Mouse (Mus musculus): ENCODE data around the gene Slit1. TPM values are rescaled to one million over a fixed set of nuclear protein-coding genes. Genes with fewer than 3 reads are reported as not detected.

The Slit1 gene
- polyA plus RNA-seq, 1 experiment from 2014 or later, result 1.00 TPM

- Histone ChIP-seq H3K9ac (replicated peaks; ENCODE audit: low read depth, low read length) (no peak overlapping the region), H3K9me3 (ENCODE audit: control insufficient read depth, low read depth, low read length) (no peaks in the 10 kb centered on the region), H3K4me1 (ENCODE audit: control insufficient read depth, insufficient read depth, low read length) (no peaks in the 10 kb centered on the region), H3K27ac (ENCODE audit: low read length) (no peak overlapping the region), H3K27me3 (ENCODE audit: control insufficient read depth, insufficient read depth, low read length) (no peaks in the 10 kb centered on the region), H3K36me3 (ENCODE audit: control insufficient read depth, insufficient read depth, low read length) (no peaks in the 10 kb centered on the region), H3K4me3 (ENCODE audit: low read depth, low read length) (no peak overlapping the region), H3K4me2 (replicated peaks; ENCODE audit: low read depth, low read length) (no peak overlapping the region)
- ATAC-seq (ENCODE audit: insufficient number of reproducible peaks, insufficient read depth, low FRiP score, low read depth), result no peak
- 76% methylated on average over 6 of the region's 6 CpGs for WGBS
These were observed 40.8 kb downstream of the Slit1 start for GRCm38 (mm10) chr19:41702638-41703037.

- Histone ChIP-seq H3K4me2 (replicated peaks; ENCODE audit: low read depth, low read length) (no peak overlapping the region), H3K36me3 (ENCODE audit: control insufficient read depth, insufficient read depth, low read length) (no peaks in the 10 kb centered on the region), H3K27me3 (ENCODE audit: control insufficient read depth, insufficient read depth, low read length) (no peaks in the 10 kb centered on the region), H3K4me3 (ENCODE audit: low read depth, low read length) (no peak overlapping the region), H3K4me1 (ENCODE audit: control insufficient read depth, insufficient read depth, low read length) (no peaks in the 10 kb centered on the region), H3K27ac (ENCODE audit: low read length) (no peak overlapping the region), H3K9me3 (ENCODE audit: control insufficient read depth, low read depth, low read length) (no peaks in the 10 kb centered on the region), H3K9ac (replicated peaks; ENCODE audit: low read depth, low read length) (no peak overlapping the region)
- WGBS, result 67% methylated on average over 5 of the region's 5 CpGs
- ATAC-seq (ENCODE audit: insufficient number of reproducible peaks, insufficient read depth, low FRiP score, low read depth), result no peak
These were observed 44.5 kb downstream of the Slit1 start for GRCm38 (mm10) chr19:41698857-41699424.

- Histone ChIP-seq H3K36me3 (ENCODE audit: control insufficient read depth, insufficient read depth, low read length) (no peaks in the 10 kb centered on the region), H3K27ac (ENCODE audit: low read length) (no peak overlapping the region), H3K9me3 (ENCODE audit: control insufficient read depth, low read depth, low read length) (no peaks in the 10 kb centered on the region), H3K4me2 (replicated peaks; ENCODE audit: low read depth, low read length) (no peak overlapping the region), H3K4me1 (ENCODE audit: control insufficient read depth, insufficient read depth, low read length) (no peaks in the 10 kb centered on the region), H3K27me3 (ENCODE audit: control insufficient read depth, insufficient read depth, low read length) (no peaks in the 10 kb centered on the region), H3K9ac (replicated peaks; ENCODE audit: low read depth, low read length) (no peak overlapping the region), H3K4me3 (ENCODE audit: low read depth, low read length) (no peak overlapping the region)
- 73% methylated on average over 6 of the region's 6 CpGs for whole genome bisulfite sequencing
- ATAC-seq (ENCODE audit: insufficient number of reproducible peaks, insufficient read depth, low FRiP score, low read depth), result no peak
These were observed 45.5 kb downstream of the Slit1 start for GRCm38 (mm10) chr19:41697807-41698515.

- ATAC-seq (ENCODE audit: insufficient number of reproducible peaks, insufficient read depth, low FRiP score, low read depth), result no peak
- Histone ChIP-seq H3K4me2 (replicated peaks; ENCODE audit: low read depth, low read length) (no peak overlapping the region), H3K4me3 (ENCODE audit: low read depth, low read length) (no peak overlapping the region), H3K27ac (ENCODE audit: low read length) (no peak overlapping the region), H3K9ac (replicated peaks; ENCODE audit: low read depth, low read length) (no peak overlapping the region), H3K4me1 (ENCODE audit: control insufficient read depth, insufficient read depth, low read length) (no peaks in the 10 kb centered on the region), H3K36me3 (ENCODE audit: control insufficient read depth, insufficient read depth, low read length) (no peaks in the 10 kb centered on the region), H3K9me3 (ENCODE audit: control insufficient read depth, low read depth, low read length) (no peaks in the 10 kb centered on the region), H3K27me3 (ENCODE audit: control insufficient read depth, insufficient read depth, low read length) (no peaks in the 10 kb centered on the region)
- 40% methylated on average over 9 of the region's 9 CpGs for WGBS
These were observed 46.2 kb downstream of the Slit1 start for GRCm38 (mm10) chr19:41697111-41697806.

- H3K4me3 ChIP-seq (ENCODE audit: low read depth, low read length), result no peak overlapping the region
- WGBS, result 85% methylated on average over 9 of the region's 9 CpGs
These were observed 47.0 kb downstream of the Slit1 start for GRCm38 (mm10) chr19:41696443-41696842.

GRCm38 (mm10) chr19:41695046-41695445 lies 48.4 kb downstream of the Slit1 start:
- H3K9ac ChIP-seq (replicated peaks; ENCODE audit: low read depth, low read length), result no peak overlapping the region
- H3K9me3 ChIP-seq (ENCODE audit: control insufficient read depth, low read depth, low read length), result no peaks in the 10 kb centered on the region
- H3K4me2 ChIP-seq (replicated peaks; ENCODE audit: low read depth, low read length), result no peak overlapping the region
- H3K4me3 ChIP-seq (ENCODE audit: low read depth, low read length), result no peak overlapping the region
- no peaks in the 10 kb centered on the region for H3K27me3 ChIP-seq (ENCODE audit: control insufficient read depth, insufficient read depth, low read length)
- H3K27ac ChIP-seq (ENCODE audit: low read length), result no peak overlapping the region
- WGBS, result 73% methylated on average over 6 of the region's 6 CpGs
- no peak for ATAC-seq (ENCODE audit: insufficient number of reproducible peaks, insufficient read depth, low FRiP score, low read depth)
- no peaks in the 10 kb centered on the region for H3K4me1 ChIP-seq (ENCODE audit: control insufficient read depth, insufficient read depth, low read length)
- no peaks in the 10 kb centered on the region for H3K36me3 ChIP-seq (ENCODE audit: control insufficient read depth, insufficient read depth, low read length)

More at GRCm38 (mm10) chr19:41696443-41696842, 47.0 kb downstream of the Slit1 start:
- no peak overlapping the region for H3K4me2 ChIP-seq (replicated peaks; ENCODE audit: low read depth, low read length)
- no peak overlapping the region for H3K27ac ChIP-seq (ENCODE audit: low read length)
- no peaks in the 10 kb centered on the region for H3K36me3 ChIP-seq (ENCODE audit: control insufficient read depth, insufficient read depth, low read length)
- no peak for ATAC-seq (ENCODE audit: insufficient number of reproducible peaks, insufficient read depth, low FRiP score, low read depth)
- no peak overlapping the region for H3K9ac ChIP-seq (replicated peaks; ENCODE audit: low read depth, low read length)
- H3K27me3 ChIP-seq (ENCODE audit: control insufficient read depth, insufficient read depth, low read length), result no peaks in the 10 kb centered on the region
- H3K9me3 ChIP-seq (ENCODE audit: control insufficient read depth, low read depth, low read length), result no peaks in the 10 kb centered on the region
- H3K4me1 ChIP-seq (ENCODE audit: control insufficient read depth, insufficient read depth, low read length), result no peaks in the 10 kb centered on the region

- Histone ChIP-seq H3K27ac (ENCODE audit: low read length) (no peak overlapping the region), H3K9ac (replicated peaks; ENCODE audit: low read depth, low read length) (no peak overlapping the region), H3K4me2 (replicated peaks; ENCODE audit: low read depth, low read length) (no peak overlapping the region), H3K36me3 (ENCODE audit: control insufficient read depth, insufficient read depth, low read length) (no peaks in the 10 kb centered on the region), H3K27me3 (ENCODE audit: control insufficient read depth, insufficient read depth, low read length) (no peaks in the 10 kb centered on the region), H3K4me3 (ENCODE audit: low read depth, low read length) (no peak overlapping the region), H3K9me3 (ENCODE audit: control insufficient read depth, low read depth, low read length) (no peaks in the 10 kb centered on the region), H3K4me1 (ENCODE audit: control insufficient read depth, insufficient read depth, low read length) (no peaks in the 10 kb centered on the region)
- no peak for ATAC-seq (ENCODE audit: insufficient number of reproducible peaks, insufficient read depth, low FRiP score, low read depth)
- 71% methylated on average over 9 of the region's 9 CpGs for WGBS
These were observed 48.9 kb downstream of the Slit1 start for GRCm38 (mm10) chr19:41694610-41695009.

- Histone ChIP-seq H3K27ac (ENCODE audit: low read length) (no peak overlapping the region), H3K27me3 (ENCODE audit: control insufficient read depth, insufficient read depth, low read length) (no peaks in the 10 kb centered on the region), H3K4me1 (ENCODE audit: control insufficient read depth, insufficient read depth, low read length) (no peaks in the 10 kb centered on the region), H3K4me3 (ENCODE audit: low read depth, low read length) (no peak overlapping the region), H3K36me3 (ENCODE audit: control insufficient read depth, insufficient read depth, low read length) (no peaks in the 10 kb centered on the region), H3K9ac (replicated peaks; ENCODE audit: low read depth, low read length) (no peak overlapping the region), H3K4me2 (replicated peaks; ENCODE audit: low read depth, low read length) (no peak overlapping the region), H3K9me3 (ENCODE audit: control insufficient read depth, low read depth, low read length) (no peaks in the 10 kb centered on the region)
- ATAC-seq (ENCODE audit: insufficient number of reproducible peaks, insufficient read depth, low FRiP score, low read depth), result no peak
- 36% methylated on average over 5 of the region's 5 CpGs for WGBS
These were observed 49.7 kb downstream of the Slit1 start for GRCm38 (mm10) chr19:41693727-41694126.
